Mouse (Mus musculus): ENCODE data around the gene Cd59a. TPM values are rescaled to one million over a fixed set of nuclear protein-coding genes. Genes with fewer than 3 reads are reported as not detected.

The Cd59a gene
- 86.8 and 111 TPM in 2 replicates for polyA plus RNA-seq (2015; fragmentation: Nextera tagmentation; extraction: Ambion mirVana)

DNA sequence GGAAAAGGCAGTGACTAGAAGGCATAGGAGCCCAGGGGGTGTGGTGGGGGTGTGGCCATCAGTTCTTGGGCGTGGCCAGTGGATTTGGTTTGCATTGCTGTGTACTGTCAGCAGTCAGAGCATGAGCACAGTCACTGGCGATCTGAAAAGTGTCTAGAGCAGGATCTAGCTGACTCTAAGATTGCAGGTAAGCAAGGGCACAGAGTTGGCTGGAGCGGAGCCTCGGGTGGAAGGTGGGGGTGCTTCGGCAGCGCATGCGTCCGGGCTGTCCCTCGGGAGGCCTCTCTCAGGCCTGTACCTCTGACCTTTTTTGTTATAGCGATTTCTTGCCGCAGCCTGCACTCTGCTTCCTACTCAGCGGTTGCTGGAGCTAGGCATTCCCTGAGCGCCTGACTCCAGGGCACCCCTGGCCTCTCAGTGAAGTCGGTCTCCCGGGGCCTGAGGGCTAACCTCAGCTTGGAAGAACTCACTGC, at the start of gene Cd59a:
Gene Cd59a, plus strand, starts transcription at position 61 of the 473 bp plus-strand sequence.

DNA sequence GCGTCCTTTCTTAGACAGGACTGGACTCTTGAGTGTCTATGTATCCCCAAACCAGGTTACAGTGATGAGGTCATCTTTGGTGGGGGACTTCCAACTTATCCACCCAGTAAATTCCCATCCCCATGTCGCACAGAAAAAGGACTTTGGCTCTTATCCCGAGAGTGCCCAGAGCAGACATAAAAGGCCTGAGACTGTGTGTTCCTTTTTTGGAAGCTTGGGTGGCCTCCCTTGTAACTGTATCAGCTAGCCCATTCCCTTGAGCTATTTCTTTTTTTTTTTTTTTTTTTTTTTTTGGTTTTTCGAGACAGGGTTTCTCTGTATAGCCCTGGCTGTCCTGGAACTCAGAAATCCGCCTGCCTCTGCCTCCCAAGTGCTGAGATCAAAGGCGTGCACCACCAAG, 30.1 kb upstream of the Cd59a start, which contains the start of gene Gm10912:
Gene Gm10912, plus strand, starts transcription at position 301 of the 400 bp plus-strand sequence.

DNA sequence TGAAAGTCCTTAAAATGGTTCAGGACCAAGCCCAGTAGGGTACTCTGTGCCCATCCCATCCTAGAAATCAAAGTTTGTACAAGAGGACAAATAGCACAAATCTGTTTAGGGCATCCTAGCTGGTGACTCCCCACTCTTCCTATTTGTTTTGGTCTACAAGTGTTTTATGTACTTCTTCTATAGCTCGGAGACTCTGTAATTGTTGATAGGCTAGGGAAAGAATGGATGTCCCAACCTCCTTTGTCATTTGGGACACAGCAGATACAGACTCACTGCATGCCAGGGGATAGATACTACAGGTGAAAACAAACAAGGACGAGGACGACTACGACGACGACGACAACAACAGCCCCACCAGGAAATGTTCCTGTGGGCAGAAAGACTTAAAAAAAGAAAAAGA, 27.2 kb upstream of the Cd59a start, which contains the start of gene Gm10799:
Gene Gm10799, minus strand, starts transcription at position 101 of the 400 bp plus-strand sequence.

DNA sequence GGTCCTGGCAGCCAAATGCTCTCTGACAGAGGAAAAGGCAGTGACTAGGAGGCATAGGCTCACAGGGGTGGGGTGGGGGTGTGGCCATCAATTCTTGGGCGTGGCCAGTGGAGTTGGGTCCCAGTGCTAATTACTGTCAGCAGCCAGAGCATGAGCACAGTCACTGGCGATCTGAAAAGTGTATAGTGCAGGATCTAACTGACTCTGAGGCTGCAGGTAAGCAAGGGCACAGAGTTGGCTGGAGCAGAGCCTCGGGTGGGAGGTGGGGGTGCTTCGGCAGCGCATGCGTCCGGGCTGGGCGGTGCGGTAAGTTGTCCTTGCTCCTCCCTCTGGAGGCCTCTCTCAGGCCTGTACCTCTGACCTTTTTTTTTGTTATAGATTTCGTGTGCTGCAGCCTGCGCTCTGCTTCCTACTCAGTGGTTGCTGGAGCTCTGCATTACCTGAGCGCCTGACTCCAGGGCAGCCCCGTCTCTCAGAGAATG, 25.9 kb upstream of the Cd59a start, which contains the start of gene Cd59b:
Gene Cd59b, plus strand, starts transcription at position 146 of the 482 bp plus-strand sequence.

DNA sequence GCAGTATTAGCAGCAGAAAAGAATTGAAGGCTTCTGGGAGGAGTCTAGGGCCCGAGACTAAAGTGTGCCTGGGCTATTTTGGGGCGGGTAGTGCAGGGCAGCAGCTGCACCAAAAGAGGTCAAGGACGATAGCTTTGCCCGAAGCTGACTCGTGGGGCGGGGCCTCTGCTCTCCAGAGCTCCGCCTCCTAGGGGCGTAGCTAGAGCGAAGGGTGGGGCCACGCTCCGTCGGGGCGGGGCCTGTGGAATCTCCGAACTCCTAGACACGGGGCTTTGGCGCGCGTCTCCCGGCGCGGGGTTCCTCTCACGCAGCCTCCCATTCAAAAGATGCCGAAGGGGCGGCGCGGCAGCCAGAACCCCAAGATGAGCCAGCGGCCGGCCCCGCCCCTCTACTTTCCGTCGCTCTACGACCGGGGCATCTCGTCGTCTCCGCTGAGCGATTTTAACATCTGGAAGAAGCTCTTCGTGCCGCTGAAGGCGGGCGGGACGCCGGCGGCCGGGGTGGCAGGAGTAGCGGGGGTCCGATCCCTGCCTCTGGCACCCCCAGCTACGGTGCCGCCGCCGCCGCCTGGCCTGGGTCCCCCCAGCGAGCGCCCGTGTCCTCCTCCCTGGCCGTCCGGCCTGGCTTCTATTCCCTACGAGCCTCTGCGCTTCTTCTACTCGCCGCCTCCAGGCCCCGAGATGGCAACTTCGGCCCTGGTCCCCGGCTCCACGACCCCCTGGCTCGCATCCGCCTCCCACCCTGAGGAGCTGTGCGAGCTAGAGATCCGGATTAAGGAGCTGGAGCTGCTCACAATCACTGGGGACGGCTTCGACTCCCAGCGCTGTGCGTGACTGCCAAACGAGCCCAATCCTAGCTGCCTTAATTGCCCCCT, 27.1 kb downstream of the Cd59a start, which contains the start of gene A930018P22Rik:
Gene A930018P22Rik, plus strand, starts transcription at position 265 of the 874 bp plus-strand sequence.

Other genes starting within 250 kb of the Cd59a start
- gene Lmo2, start 137.8 kb upstream of the Cd59a start, polyA plus RNA-seq (2015; fragmentation: Nextera tagmentation; extraction: Ambion mirVana): 33.2 and 37.4 TPM in 2 replicates
- gene Fbxo3, start 68.1 kb upstream of the Cd59a start, polyA plus RNA-seq (2015; fragmentation: Nextera tagmentation; extraction: Ambion mirVana): 49.6 and 64.2 TPM in 2 replicates
- gene 4931422A03Rik, start 67.4 kb upstream of the Cd59a start, polyA plus RNA-seq (2015; fragmentation: Nextera tagmentation; extraction: Ambion mirVana): 1.1 and 2.4 TPM in 2 replicates
- not detected in 2 replicates for gene Gm10912, start 30.0 kb upstream of the Cd59a start, polyA plus RNA-seq (2015; fragmentation: Nextera tagmentation; extraction: Ambion mirVana)
- not detected in 2 replicates for gene Gm10799, start 27.3 kb upstream of the Cd59a start, polyA plus RNA-seq (2015; fragmentation: Nextera tagmentation; extraction: Ambion mirVana)
- gene Cd59b, start 26.0 kb upstream of the Cd59a start, polyA plus RNA-seq (2015; fragmentation: Nextera tagmentation; extraction: Ambion mirVana): 14.3 and 18.3 TPM in 2 replicates
- gene A930018P22Rik, start 27.0 kb downstream of the Cd59a start, polyA plus RNA-seq (2015; fragmentation: Nextera tagmentation; extraction: Ambion mirVana): 1.1 and 1.3 TPM in 2 replicates

Measured in adrenal gland, postnatal 0 days (tissue).